Mouse (Mus musculus): Measurements from ENCODE around the gene Hmga1b. TPM values are rescaled to one million over a fixed set of nuclear protein-coding genes. Genes with fewer than 3 reads are reported as not detected.
"Not testable (repeated sequence)": the region's sequence is repeated elsewhere in the genome, so short reads cannot be mapped to it uniquely, and the experiment has no call there.

Gene Hmga1b
- polyA plus RNA-seq, 1 experiment from 2014 or later: 5.3 TPM

- Histone ChIP-seq H3K27me3 (ENCODE audit: insufficient read depth, low read length) (no peaks in the 10 kb centered on the region), H3K36me3 (ENCODE audit: insufficient read depth) (no peaks in the 10 kb centered on the region), H3K9me3 (ENCODE audit: low read depth, low read length) (no peaks in the 10 kb centered on the region), H3K4me1 (ENCODE audit: insufficient read depth) (no peaks in the 10 kb centered on the region), H3K27ac (ENCODE audit: low read depth) (no peak overlapping the region), H3K9ac (no peak overlapping the region), H3K4me3 (ENCODE audit: low read depth, low read length) (no peak overlapping the region), H3K4me2 (no peak overlapping the region)
- DNase-seq (no peak), ATAC-seq (ENCODE audit: insufficient read depth) (no peak)
- TF ChIP-seq CTCF (IDR thresholded peaks at IDR 0.05; ENCODE audit: low read depth): no peak
- 81% methylated on average over 7 of the region's 7 CpGs for WGBS
These were observed 11.0 kb downstream of the Hmga1b start for GRCm38 (mm10) chr11:120773463-120774190.

- Histone ChIP-seq H3K4me2 (peak overlapping the region; percentile 32; the same call in 1 of the 2 replicates), H3K9me3 (ENCODE audit: low read depth, low read length) (no peaks in the 10 kb centered on the region)
These were observed 13.3 kb downstream of the Hmga1b start for GRCm38 (mm10) chr11:120775774-120776469.

GRCm38 (mm10) chr11:120777123-120777522 lies 14.5 kb downstream of the Hmga1b start:
- 27% methylated on average over 6 of the region's 6 CpGs for WGBS

More at GRCm38 (mm10) chr11:120775774-120776469, 13.3 kb downstream of the Hmga1b start:
- Histone ChIP-seq H3K4me1 (ENCODE audit: insufficient read depth) (no peaks in the 10 kb centered on the region), H3K4me3 (ENCODE audit: low read depth, low read length) (no peak overlapping the region), H3K36me3 (ENCODE audit: insufficient read depth) (0 out of 2 replicates have a peak, but pooled peaks cover 5% of the 10 kb centered on the region), H3K27me3 (ENCODE audit: insufficient read depth, low read length) (no peaks in the 10 kb centered on the region), H3K9ac (no peak overlapping the region), H3K27ac (ENCODE audit: low read depth) (no peak overlapping the region)
- 22% methylated on average over 15 of the region's 15 CpGs for WGBS
- ATAC-seq (ENCODE audit: insufficient read depth) (peak; percentile 90), DNase-seq (peak; percentile 98)
- peak; percentile 100 for TF ChIP-seq CTCF (IDR thresholded peaks at IDR 0.05; ENCODE audit: low read depth)

GRCm38 (mm10) chr11:120779876-120780275 lies 17.3 kb downstream of the Hmga1b start:
- no peak for TF ChIP-seq CTCF (IDR thresholded peaks at IDR 0.05; ENCODE audit: low read depth)
- H3K9me3 ChIP-seq (ENCODE audit: low read depth, low read length): no peaks in the 10 kb centered on the region
- ATAC-seq (ENCODE audit: insufficient read depth): no peak
- H3K4me1 ChIP-seq (ENCODE audit: insufficient read depth): peaks cover 4% of the 10 kb centered on the region; the same call in 1 of the 2 replicates
- 87% methylated on average over 1 of the region's 1 CpGs for WGBS
- H3K27me3 ChIP-seq (ENCODE audit: insufficient read depth, low read length): no peaks in the 10 kb centered on the region
- no peak overlapping the region for H3K9ac ChIP-seq
- H3K27ac ChIP-seq (ENCODE audit: low read depth): no peak overlapping the region
- no peak overlapping the region for H3K4me3 ChIP-seq (ENCODE audit: low read depth, low read length)
- no peak for DNase-seq
- peaks cover 12% of the 10 kb centered on the region; the same call in 1 of the 2 replicates for H3K36me3 ChIP-seq (ENCODE audit: insufficient read depth)
- H3K4me2 ChIP-seq: no peak overlapping the region

More at GRCm38 (mm10) chr11:120777123-120777522, 14.5 kb downstream of the Hmga1b start:
- no peaks in the 10 kb centered on the region for H3K27me3 ChIP-seq (ENCODE audit: insufficient read depth, low read length)
- no peak overlapping the region for H3K4me3 ChIP-seq (ENCODE audit: low read depth, low read length)
- no peak overlapping the region for H3K4me2 ChIP-seq
- no peak overlapping the region for H3K9ac ChIP-seq
- no peaks in the 10 kb centered on the region for H3K4me1 ChIP-seq (ENCODE audit: insufficient read depth)
- no peak for TF ChIP-seq CTCF (IDR thresholded peaks at IDR 0.05; ENCODE audit: low read depth)
- H3K27ac ChIP-seq (ENCODE audit: low read depth): no peak overlapping the region
- no peaks in the 10 kb centered on the region for H3K9me3 ChIP-seq (ENCODE audit: low read depth, low read length)
- ATAC-seq (ENCODE audit: insufficient read depth) (no peak), DNase-seq (no peak)
- H3K36me3 ChIP-seq (ENCODE audit: insufficient read depth): peaks cover 12% of the 10 kb centered on the region; the same call in 1 of the 2 replicates

- not testable (repeated sequence) for H3K9me3 ChIP-seq (ENCODE audit: low read depth, low read length); H3K4me1 ChIP-seq (ENCODE audit: insufficient read depth); H3K4me3 ChIP-seq (ENCODE audit: low read depth, low read length); ATAC-seq (ENCODE audit: insufficient read depth); H3K9ac ChIP-seq; H3K27ac ChIP-seq (ENCODE audit: low read depth); DNase-seq; H3K4me2 ChIP-seq; H3K27me3 ChIP-seq (ENCODE audit: insufficient read depth, low read length)
- peaks cover 25% of the 10 kb centered on the region; the same call in 1 of the 2 replicates for H3K36me3 ChIP-seq (ENCODE audit: insufficient read depth)
- WGBS: 98% methylated on average over 6 of the region's 6 CpGs
These were observed 18.8 kb downstream of the Hmga1b start for GRCm38 (mm10) chr11:120781361-120781760.

- Histone ChIP-seq H3K9ac (peak overlapping the region; percentile 87), H3K4me2 (peak overlapping the region; percentile 98), H3K4me1 (ENCODE audit: insufficient read depth) (peaks cover 8% of the 10 kb centered on the region; the same call in 1 of the 2 replicates), H3K4me3 (ENCODE audit: low read depth, low read length) (peak overlapping the region; percentile 93), H3K36me3 (ENCODE audit: insufficient read depth) (peaks cover 46% of the 10 kb centered on the region), H3K9me3 (ENCODE audit: low read depth, low read length) (no peaks in the 10 kb centered on the region), H3K27me3 (ENCODE audit: insufficient read depth, low read length) (no peaks in the 10 kb centered on the region), H3K27ac (ENCODE audit: low read depth) (peak overlapping the region; percentile 81; the same call in 1 of the 2 replicates)
- no peak for TF ChIP-seq CTCF (IDR thresholded peaks at IDR 0.05; ENCODE audit: low read depth)
- no peak for DNase-seq
- WGBS: 1% methylated on average over 42 of the region's 42 CpGs
- ATAC-seq (ENCODE audit: insufficient read depth): no peak
These were observed 21.0 kb downstream of the Hmga1b start for GRCm38 (mm10) chr11:120783426-120784063.

All from lung, embryonic 14.5 days (tissue).